Mouse (Mus musculus) liver, embryonic 15.5 days (tissue): Measurements from ENCODE around the gene Adtrp. TPM values are rescaled to one million over a fixed set of nuclear protein-coding genes. Genes with fewer than 3 reads are reported as not detected.

Experiments
- ATAC-seq: fragments of 200-750 bp; cut with Nextera tagmentation; 2 replicates; pipeline ENCODE4 v1.8.0; 2017; ENCODE audit warnings: moderate number of reproducible peaks, mild to moderate bottlenecking, moderate library complexity; ENCODE audit not compliant: insufficient read depth
- H3K27ac ChIP-seq: fragments of 300-500 bp; sonication (generic); replicated peaks from 2 replicates; pipeline ENCODE4 v1.5.1; 2015; ENCODE audit warnings: mild to moderate bottlenecking, inconsistent platforms
- H3K27me3 ChIP-seq: fragments of 300-500 bp; sonication (generic); 2 replicates; pipeline ENCODE4 v1.6.1; 2015; ENCODE audit warnings: mild to moderate bottlenecking, inconsistent platforms
- H3K36me3 ChIP-seq: fragments of 300-500 bp; sonication (generic); replicated peaks from 2 replicates; pipeline ENCODE4 v1.6.1; 2015; ENCODE audit warnings: moderate library complexity, mild to moderate bottlenecking, inconsistent platforms
- H3K4me1 ChIP-seq: fragments of 300-500 bp; sonication (generic); replicated peaks from 2 replicates; pipeline ENCODE4 v1.6.1; 2015; ENCODE audit warnings: inconsistent platforms
- H3K4me2 ChIP-seq: fragments of 300-500 bp; sonication (generic); 2 replicates; pipeline ENCODE4 v1.6.1; 2015; ENCODE audit warnings: moderate library complexity, mild to moderate bottlenecking, inconsistent platforms
- H3K4me3 ChIP-seq: fragments of 300-500 bp; sonication (generic); replicated peaks from 2 replicates; pipeline ENCODE4 v1.5.1; 2015; ENCODE audit warnings: mild to moderate bottlenecking, inconsistent platforms
- H3K9ac ChIP-seq: fragments of 300-500 bp; sonication (generic); 2 replicates; pipeline ENCODE4 v1.6.1; 2015; ENCODE audit warnings: moderate library complexity, mild to moderate bottlenecking, inconsistent platforms
- H3K9me3 ChIP-seq: fragments of 300-500 bp; sonication (generic); replicated peaks from 2 replicates; pipeline ENCODE4 v1.6.1; 2016; ENCODE audit warnings: inconsistent platforms
- WGBS: fragments of 180-500 bp; shearing (Covaris S2); methylation state at CpG from one replicate; pipeline ENCODE4 v1.1.7; 2015; ENCODE audit warnings: mixed read lengths; ENCODE audit not compliant: insufficient replicate concordance; 5-methylcytosine and 5-hydroxymethylcytosine counted together
- polyA plus RNA-seq: library from polyadenylated mRNA; unstranded; fragments of >200 nt; fragmentation: Nextera tagmentation; extraction: Ambion mirVana; gene quantifications from 2 replicates; pipeline ENCODE4 v1.2.1, GENCODE M21; 2015

The Adtrp gene
- polyA plus RNA-seq, 1 experiment from 2014 or later, result 1.1 TPM

GRCm38 (mm10) chr13:41807300-41807699 lies 40.2 kb downstream of the Adtrp start:
- no peak for ATAC-seq

GRCm38 (mm10) chr13:41805138-41805820 lies 42.2 kb downstream of the Adtrp start:
- Histone ChIP-seq H3K4me3 (no peak overlapping the region), H3K9me3 (no peaks in the 10 kb centered on the region), H3K27ac (no peak overlapping the region), H3K9ac (no peak overlapping the region), H3K27me3 (no peaks in the 10 kb centered on the region), H3K4me1 (no peaks in the 10 kb centered on the region), H3K4me2 (no peak overlapping the region), H3K36me3 (no peaks in the 10 kb centered on the region)
- ATAC-seq, result no peak
- 66% methylated on average over 7 of the region's 7 CpGs for WGBS

More at GRCm38 (mm10) chr13:41807300-41807699, 40.2 kb downstream of the Adtrp start:
- no peaks in the 10 kb centered on the region for H3K9me3 ChIP-seq
- H3K4me3 ChIP-seq, result no peak overlapping the region
- H3K27ac ChIP-seq, result no peak overlapping the region
- no peaks in the 10 kb centered on the region for H3K36me3 ChIP-seq
- H3K27me3 ChIP-seq, result no peaks in the 10 kb centered on the region
- H3K4me2 ChIP-seq, result no peak overlapping the region
- 62% methylated on average over 4 of the region's 4 CpGs for WGBS
- H3K9ac ChIP-seq, result no peak overlapping the region
- no peaks in the 10 kb centered on the region for H3K4me1 ChIP-seq

- Histone ChIP-seq H3K9me3 (no peaks in the 10 kb centered on the region), H3K27me3 (no peaks in the 10 kb centered on the region), H3K36me3 (no peaks in the 10 kb centered on the region), H3K27ac (no peak overlapping the region), H3K4me2 (no peak overlapping the region), H3K9ac (no peak overlapping the region), H3K4me3 (no peak overlapping the region), H3K4me1 (no peaks in the 10 kb centered on the region)
- WGBS, result 21% methylated on average over 8 of the region's 8 CpGs
- ATAC-seq, result no peak
Observed at GRCm38 (mm10) chr13:41803656-41804265, 43.7 kb downstream of the Adtrp start.

- 17% methylated on average over 8 of the region's 8 CpGs for WGBS
- Histone ChIP-seq H3K9ac (no peak overlapping the region), H3K4me3 (no peak overlapping the region), H3K27ac (no peak overlapping the region), H3K36me3 (no peaks in the 10 kb centered on the region), H3K4me1 (no peaks in the 10 kb centered on the region), H3K9me3 (no peaks in the 10 kb centered on the region), H3K4me2 (no peak overlapping the region), H3K27me3 (no peaks in the 10 kb centered on the region)
- no peak for ATAC-seq
Observed at GRCm38 (mm10) chr13:41801177-41801636, 46.3 kb downstream of the Adtrp start.

- Histone ChIP-seq H3K9me3 (no peaks in the 10 kb centered on the region), H3K27ac (no peak overlapping the region), H3K36me3 (no peaks in the 10 kb centered on the region), H3K27me3 (no peaks in the 10 kb centered on the region), H3K9ac (no peak overlapping the region), H3K4me1 (no peaks in the 10 kb centered on the region), H3K4me2 (no peak overlapping the region), H3K4me3 (no peak overlapping the region)
- no peak for ATAC-seq
- WGBS, result 40% methylated on average over 6 of the region's 6 CpGs
Observed at GRCm38 (mm10) chr13:41792849-41793248, 54.6 kb downstream of the Adtrp start.

- H3K36me3 ChIP-seq, result no peaks in the 10 kb centered on the region
- no peak overlapping the region for H3K9ac ChIP-seq
- no peaks in the 10 kb centered on the region for H3K9me3 ChIP-seq
- no peaks in the 10 kb centered on the region for H3K27me3 ChIP-seq
- WGBS, result 17% methylated on average over 2 of the region's 2 CpGs
- no peak overlapping the region for H3K4me2 ChIP-seq
- no peak for ATAC-seq
- H3K4me3 ChIP-seq, result no peak overlapping the region
- H3K27ac ChIP-seq, result no peak overlapping the region
- no peaks in the 10 kb centered on the region for H3K4me1 ChIP-seq
Observed at GRCm38 (mm10) chr13:41787863-41788536, 59.5 kb downstream of the Adtrp start.

GRCm38 (mm10) chr13:41786640-41787039 lies 60.8 kb downstream of the Adtrp start:
- H3K4me2 ChIP-seq, result no peak overlapping the region
- no peak overlapping the region for H3K4me3 ChIP-seq
- H3K27ac ChIP-seq, result no peak overlapping the region
- H3K9ac ChIP-seq, result no peak overlapping the region
- no peaks in the 10 kb centered on the region for H3K9me3 ChIP-seq
- WGBS, result 47% methylated on average over 3 of the region's 3 CpGs
- ATAC-seq, result no peak
- H3K27me3 ChIP-seq, result no peaks in the 10 kb centered on the region
- no peaks in the 10 kb centered on the region for H3K36me3 ChIP-seq
- no peaks in the 10 kb centered on the region for H3K4me1 ChIP-seq

- H3K27ac ChIP-seq, result no peak overlapping the region
- no peaks in the 10 kb centered on the region for H3K4me1 ChIP-seq
- no peaks in the 10 kb centered on the region for H3K36me3 ChIP-seq
- no peak for ATAC-seq
- H3K4me2 ChIP-seq, result no peak overlapping the region
- no peak overlapping the region for H3K9ac ChIP-seq
- no peaks in the 10 kb centered on the region for H3K27me3 ChIP-seq
- no peaks in the 10 kb centered on the region for H3K9me3 ChIP-seq
- no peak overlapping the region for H3K4me3 ChIP-seq
- 70% methylated on average over 7 of the region's 7 CpGs for WGBS
Observed at GRCm38 (mm10) chr13:41784889-41785701, 62.4 kb downstream of the Adtrp start.

- ATAC-seq, result no peak
- H3K27me3 ChIP-seq, result no peaks in the 10 kb centered on the region
- no peak overlapping the region for H3K9ac ChIP-seq
- H3K9me3 ChIP-seq, result no peaks in the 10 kb centered on the region
- H3K36me3 ChIP-seq, result no peaks in the 10 kb centered on the region
- H3K27ac ChIP-seq, result no peak overlapping the region
- H3K4me2 ChIP-seq, result no peak overlapping the region
- 68% methylated on average over 4 of the region's 4 CpGs for WGBS
- no peaks in the 10 kb centered on the region for H3K4me1 ChIP-seq
- no peak overlapping the region for H3K4me3 ChIP-seq
Observed at GRCm38 (mm10) chr13:41780296-41780695, 67.2 kb downstream of the Adtrp start.

GRCm38 (mm10) chr13:41779603-41780180 lies 67.8 kb downstream of the Adtrp start:
- 70% methylated on average over 9 of the region's 9 CpGs for whole genome bisulfite sequencing
- no peak overlapping the region for H3K4me3 ChIP-seq
- no peaks in the 10 kb centered on the region for H3K4me1 ChIP-seq
- no peak for ATAC-seq
- no peak overlapping the region for H3K27ac ChIP-seq
- H3K9ac ChIP-seq, result no peak overlapping the region
- no peaks in the 10 kb centered on the region for H3K36me3 ChIP-seq
- H3K9me3 ChIP-seq, result no peaks in the 10 kb centered on the region
- H3K4me2 ChIP-seq, result no peak overlapping the region
- H3K27me3 ChIP-seq, result no peaks in the 10 kb centered on the region
